Mouse (Mus musculus) c-Kit-negative CD71-positive TER-119-positive erythroid progenitor cells, embryonic 14.5 days (primary cell): ENCODE results near the gene Pramef25.
"Not testable (repeated sequence)": the region's sequence is repeated elsewhere in the genome, so short reads cannot be mapped to it uniquely, and the experiment has no call there.

Experiments used
- DNase-seq: peaks from one replicate; pipeline ENCODE4 v3.0.0-alpha.2; 2013; ENCODE audit warnings: low read depth, low spot score

The Pramef25 gene

DNA sequence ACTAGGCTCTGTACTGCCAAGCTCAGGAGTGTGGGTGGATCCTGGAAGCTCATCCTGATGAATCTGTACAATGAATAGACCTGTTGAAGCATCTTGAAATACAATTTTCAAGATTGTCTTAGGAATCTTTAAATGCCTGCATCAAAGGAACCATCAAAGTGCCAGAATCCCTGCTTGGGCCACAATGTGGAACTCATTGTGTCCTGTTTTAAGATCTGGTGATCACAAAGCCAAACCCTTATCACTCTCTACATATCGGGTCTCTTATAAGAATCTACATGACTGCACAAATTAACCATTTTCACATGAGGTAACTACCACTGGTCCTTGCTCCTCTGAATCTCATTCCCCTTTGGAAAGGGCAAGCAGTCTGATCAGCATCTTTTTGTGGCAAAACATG lies at the start of gene Pramef25:
Gene Pramef25, minus strand, starts transcription at position 101 of the 400 bp plus-strand sequence.
- DNase-seq, result not testable (repeated sequence)

- not testable (repeated sequence) for DNase-seq
These were observed 43.5 kb upstream of the Pramef25 start, which contains the start of gene Pramef17 for GRCm38 (mm10) chr4:143994269-143994668. Pramef17 (minus strand) TSS chr4:143994369.

- not testable (repeated sequence) for DNase-seq
These were observed 37.3 kb upstream of the Pramef25 start for GRCm38 (mm10) chr4:143988126-143988525.

DNA sequence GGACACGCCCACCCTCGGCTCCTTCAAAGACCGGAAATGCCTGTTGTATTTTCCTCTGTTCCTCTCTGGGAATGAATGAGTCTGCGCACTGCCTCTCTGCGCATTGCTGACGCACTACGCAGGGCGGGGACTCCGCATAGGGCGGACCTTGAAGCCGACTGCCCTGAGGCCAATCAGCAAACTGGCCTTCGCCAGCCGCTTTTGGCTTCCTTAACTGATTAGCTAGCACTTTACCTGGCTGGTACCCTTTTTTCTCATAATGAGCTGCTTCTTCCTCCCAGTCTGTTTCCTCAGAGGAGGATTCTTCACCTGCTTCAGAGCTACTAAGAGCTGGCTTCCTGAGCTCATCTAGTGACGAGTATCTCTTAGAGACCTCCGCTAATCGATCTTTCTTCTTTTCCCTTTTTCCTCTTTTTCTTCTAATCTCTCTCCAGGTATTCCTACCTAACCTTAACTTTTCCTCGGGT lies 36.7 kb upstream of the Pramef25 start:
- DNase-seq, result not testable (repeated sequence)

DNA sequence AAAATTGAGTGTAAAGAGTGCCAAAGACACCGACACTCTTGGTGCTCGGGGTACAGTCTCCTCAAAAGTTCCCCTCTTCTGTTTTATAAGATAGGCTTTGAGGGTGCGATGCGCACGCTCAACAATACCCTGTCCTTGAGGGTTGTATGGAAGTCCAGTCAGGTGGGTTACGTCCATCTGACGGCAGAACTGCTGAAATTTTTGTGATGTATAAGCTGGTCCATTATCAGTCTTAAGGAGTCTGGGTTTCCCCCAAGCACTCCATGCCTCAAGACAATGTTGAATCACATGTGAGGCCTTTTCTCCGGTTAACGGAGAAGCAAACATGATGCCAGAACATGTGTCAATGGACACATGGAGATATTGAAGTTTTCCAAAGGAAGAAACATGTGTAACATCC lies 34.9 kb upstream of the Pramef25 start:
- DNase-seq, result not testable (repeated sequence)

GRCm38 (mm10) chr4:143985165-143985564 lies 34.3 kb upstream of the Pramef25 start:
- not testable (repeated sequence) for DNase-seq

DNA sequence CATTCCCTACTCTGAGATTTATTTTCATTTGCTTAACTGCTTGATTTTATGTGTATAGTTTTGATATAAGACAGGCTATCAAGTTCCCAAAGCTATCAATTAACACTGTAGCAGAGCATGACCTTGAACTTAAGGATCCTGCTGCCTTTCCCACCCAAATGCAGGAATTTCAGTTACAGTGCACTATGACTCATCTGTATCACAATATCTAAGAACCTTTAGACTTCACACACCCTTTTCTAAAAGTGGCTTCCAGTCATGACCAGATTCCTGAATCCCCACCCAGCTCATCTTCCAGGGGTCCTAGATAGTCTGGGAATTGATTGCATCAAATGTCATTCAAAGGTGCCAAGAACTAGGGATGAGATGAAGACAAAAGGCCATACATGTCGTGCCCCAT lies 32.6 kb upstream of the Pramef25 start:
- not testable (repeated sequence) for DNase-seq

DNA sequence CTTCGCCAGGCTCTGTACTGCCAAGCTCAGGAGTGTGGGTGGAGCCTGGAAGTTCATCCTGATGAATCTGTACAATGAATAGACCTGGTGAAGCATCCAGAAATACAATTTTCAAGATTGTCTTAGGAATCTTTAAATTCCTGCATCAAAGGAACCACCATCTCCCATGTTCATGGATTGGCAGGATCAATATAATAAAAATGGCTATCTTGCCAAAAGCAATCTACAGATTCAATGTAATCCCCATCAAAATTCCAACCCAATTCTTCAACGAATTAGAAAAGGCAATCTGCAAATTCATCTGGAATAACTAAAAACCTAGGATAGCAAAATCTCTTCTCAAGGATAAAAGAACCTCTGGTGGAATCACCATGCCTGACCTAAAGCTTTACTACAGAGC lies 16.0 kb upstream of the Pramef25 start, which contains the start of gene Gm13101:
Gene Gm13101, minus strand, starts transcription at position 101 of the 400 bp plus-strand sequence.
- DNase-seq, result not testable (repeated sequence)

DNA sequence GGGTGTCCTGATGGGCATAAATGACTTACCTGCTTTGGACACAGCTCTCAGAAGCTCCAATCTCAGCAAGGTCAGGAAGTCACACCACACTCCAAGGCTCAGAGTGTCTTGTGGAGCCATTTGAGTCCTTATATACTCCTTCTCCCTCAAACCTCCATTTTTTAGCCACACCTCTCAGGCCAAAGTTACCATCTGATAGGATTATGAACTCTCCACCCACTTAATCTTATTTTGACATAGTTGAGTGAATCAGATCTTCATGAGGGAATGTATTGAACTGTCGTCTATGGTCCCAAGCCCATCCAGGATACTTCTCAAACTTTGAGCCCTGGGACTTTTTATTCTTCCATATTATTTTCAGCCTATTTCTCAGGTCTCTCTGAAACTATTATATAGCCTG lies 50.5 kb downstream of the Pramef25 start, which contains the start of gene Pramef6:
Gene Pramef6, minus strand, starts transcription at position 101 of the 400 bp plus-strand sequence.
- not testable (repeated sequence) for DNase-seq
